Mouse (Mus musculus) retina, embryonic 14.5 days (tissue): ENCODE data around the gene Oaz1.

Experiments
- DNase-seq: peaks from one replicate; pipeline ENCODE4 v3.0.0-alpha.2; 2015; ENCODE audit warnings: low spot score

Gene Oaz1

GRCm38 (mm10) chr10:80826151-80827062 lies at the start of gene Oaz1:
Gene Oaz1 (plus strand): TSS chr10:80826656.
- peak; percentile 100 for DNase-seq

DNA sequence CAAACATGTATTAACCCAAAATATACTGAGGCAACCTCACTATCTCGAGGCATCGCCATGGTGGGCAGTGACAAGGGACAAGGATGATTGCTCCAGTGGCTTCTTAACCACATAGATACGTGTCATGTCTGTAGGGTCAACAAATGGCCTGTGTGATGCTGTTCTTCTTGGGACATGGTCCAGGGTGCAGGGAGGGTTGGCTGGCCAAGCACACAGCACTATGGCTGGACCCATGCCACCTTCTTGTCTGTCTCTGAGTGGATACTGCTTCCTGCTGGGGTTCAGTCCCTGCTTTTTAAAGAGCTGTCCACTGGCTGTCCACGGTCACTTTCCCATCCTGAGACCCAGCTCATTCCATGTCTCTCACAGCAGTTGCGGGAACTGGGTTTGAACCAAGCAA lies 49.3 kb upstream of the Oaz1 start:
- no peak for DNase-seq

DNA sequence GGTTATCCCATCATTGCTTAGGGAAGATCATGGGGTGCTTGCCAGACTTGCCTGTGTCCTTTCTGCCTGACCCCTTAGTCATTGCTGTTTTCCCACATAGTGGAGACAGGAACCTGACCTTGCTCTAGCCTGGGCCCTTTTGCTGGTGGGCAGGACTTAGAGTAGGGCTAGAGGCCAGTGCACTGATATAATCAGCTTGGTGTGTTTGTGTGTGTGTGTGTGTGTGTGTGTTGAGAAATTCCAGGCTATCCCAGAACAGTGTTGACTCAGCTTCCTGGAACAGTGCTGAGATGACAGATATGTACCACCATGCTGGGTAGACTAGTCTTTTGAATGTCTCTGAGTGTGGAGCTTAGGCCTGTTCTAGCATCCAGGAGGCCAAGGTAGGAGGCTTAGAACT lies 46.9 kb upstream of the Oaz1 start:
- no peak for DNase-seq

DNA sequence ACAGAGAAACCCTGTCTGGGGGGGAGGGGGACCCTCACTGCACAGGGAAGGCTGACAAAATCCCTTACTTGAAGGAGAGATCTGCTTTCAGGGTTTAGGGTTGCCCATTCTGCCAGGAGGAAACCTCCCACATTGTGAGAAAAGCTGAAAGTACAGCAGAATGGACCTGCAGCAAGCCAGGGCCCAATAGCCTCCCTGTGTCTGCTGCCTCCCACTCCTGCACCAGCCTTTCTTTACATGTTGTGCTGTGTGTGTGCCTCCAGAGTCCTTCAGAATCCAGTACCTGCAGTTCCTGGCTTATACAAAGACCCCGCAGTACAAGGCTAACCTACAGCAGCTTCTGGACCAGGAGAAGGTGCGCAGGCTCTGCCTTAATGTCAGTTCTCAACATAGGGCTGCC lies 42.2 kb upstream of the Oaz1 start:
- DNase-seq = no peak

DNA sequence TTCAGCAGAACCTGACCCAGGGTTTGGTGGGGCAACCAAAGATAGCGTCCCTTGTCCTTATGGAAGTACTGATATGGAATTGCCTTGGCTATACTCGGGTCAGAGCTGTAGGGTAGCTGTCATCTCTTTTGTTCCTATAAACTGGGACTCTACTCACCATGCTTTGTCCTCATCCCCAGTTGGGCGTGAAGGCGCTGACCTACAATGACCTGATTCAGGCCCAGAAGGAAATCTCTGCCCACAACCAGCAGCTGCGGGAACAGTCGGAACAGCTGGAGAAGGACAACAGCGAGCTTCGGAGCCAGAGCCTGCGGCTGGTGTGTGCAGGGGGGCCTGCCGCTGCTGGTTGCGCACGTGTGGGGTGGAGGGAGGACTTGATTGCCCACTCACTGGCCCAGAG lies 41.6 kb upstream of the Oaz1 start:
- peak; percentile 11 for DNase-seq

GRCm38 (mm10) chr10:80785963-80786362 lies 40.5 kb upstream of the Oaz1 start:
- no peak for DNase-seq

DNA sequence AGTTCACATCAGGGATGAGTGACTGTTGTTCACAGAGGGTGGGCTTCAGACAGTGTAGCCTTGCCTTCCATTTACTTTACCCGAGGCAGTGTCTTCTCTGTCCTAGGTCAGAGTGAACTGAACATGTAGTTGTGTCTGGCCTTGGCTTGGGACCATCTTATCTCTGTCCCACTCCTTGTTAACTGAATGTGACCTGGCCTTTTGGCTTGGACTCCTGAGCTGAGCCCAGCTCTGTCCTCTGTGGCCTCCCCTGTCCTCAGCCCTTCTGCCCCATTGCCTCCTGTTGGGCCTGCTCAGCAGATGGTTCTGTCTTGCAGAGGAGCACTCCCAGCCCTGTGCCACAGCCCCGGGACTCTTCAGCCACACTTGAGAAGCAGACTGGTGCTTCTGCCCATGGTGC lies 38.9 kb upstream of the Oaz1 start:
- no peak for DNase-seq

- no peak for DNase-seq
These were observed 35.6 kb upstream of the Oaz1 start for GRCm38 (mm10) chr10:80790761-80791404.

DNA sequence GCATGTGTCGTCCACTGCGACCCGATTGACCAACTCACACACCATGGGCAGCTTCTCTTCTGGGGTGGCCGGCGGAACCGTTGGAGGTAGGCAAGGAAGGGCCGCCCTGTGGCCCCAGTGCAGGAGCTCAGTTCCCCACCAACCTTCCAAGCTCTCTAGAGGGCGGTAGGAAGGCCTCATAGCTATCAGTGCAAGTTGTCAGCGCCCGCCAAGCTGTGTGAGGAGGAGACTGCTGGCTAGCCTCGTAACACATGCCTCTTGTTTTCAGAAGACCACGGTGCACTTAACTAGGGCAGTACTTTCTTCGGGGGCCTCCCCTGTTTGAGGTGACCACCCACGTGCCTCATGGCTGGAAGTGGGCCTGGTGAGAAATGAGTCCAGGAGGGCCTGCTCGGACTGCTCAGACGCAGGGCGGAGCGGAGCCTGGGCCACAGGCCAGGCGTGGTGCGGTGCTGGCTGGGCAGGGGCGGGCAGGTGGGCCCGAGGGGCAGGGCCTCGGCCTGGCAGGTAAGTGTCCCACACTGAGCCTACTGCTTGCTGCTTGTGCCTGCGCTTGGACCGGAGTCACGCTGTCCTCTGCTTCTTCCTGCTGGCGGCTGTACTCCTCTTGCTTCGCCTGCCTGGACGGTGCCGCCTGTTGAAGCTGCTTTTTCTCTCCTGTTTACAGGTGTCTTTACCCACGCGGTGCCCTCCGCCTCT lies 34.8 kb upstream of the Oaz1 start:
- DNase-seq = no peak

- no peak for DNase-seq
These were observed 34.1 kb upstream of the Oaz1 start for GRCm38 (mm10) chr10:80792175-80793032.

GRCm38 (mm10) chr10:80793033-80793784 lies 33.2 kb upstream of the Oaz1 start:
- DNase-seq = no peak

DNA sequence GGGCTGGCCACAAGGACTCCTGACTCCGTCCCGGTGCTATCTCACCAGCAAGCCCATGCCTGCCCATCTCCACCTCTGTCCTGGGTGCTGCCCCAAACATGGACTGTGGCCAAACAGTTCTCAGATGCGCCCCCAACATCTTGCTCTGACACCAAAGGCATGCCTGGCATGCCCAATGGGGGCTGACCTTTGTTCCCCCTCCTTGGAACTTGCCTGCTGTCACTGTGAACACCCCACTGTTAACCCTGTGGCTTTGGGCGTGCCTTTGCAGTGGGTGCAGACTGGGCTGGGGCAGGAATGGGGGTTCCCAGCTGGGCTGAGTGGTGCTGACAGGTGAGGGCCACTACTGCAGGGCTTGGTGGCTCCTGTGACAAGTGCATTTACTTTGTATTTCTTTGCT lies 32.7 kb upstream of the Oaz1 start:
- no peak for DNase-seq

- no peak for DNase-seq
These were observed 31.7 kb upstream of the Oaz1 start for GRCm38 (mm10) chr10:80794750-80795149.

DNA sequence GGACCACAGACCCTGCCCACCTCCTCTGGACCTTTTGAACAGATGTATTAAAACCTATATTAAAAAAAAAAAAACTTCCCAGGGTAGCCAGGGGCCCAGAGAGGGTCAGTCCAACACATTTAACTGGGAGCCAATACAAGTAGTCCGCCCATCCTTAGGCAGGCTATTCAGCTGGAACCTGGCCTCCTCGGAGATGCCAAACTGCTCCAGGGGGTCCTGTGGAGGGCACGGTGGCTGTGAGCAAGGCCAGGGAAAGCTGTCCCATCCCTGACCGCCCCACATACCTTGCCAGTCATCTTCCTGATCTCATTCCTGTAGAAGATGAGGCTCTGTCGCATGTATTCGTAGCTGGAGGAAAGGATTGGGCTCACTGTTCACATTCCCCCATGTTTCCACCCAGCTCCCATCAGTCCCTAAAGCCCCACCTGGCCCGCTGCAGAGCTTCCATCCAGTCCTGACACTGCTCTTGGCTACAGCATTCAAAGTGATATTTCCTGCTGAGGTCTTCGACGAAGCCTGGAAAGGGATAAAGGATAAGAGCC lies 30.1 kb upstream of the Oaz1 start:
- DNase-seq = no peak

GRCm38 (mm10) chr10:80797186-80798149 lies 29.0 kb upstream of the Oaz1 start:
- no peak for DNase-seq

- peak; percentile 98 for DNase-seq
These were observed 28.1 kb upstream of the Oaz1 start, which contains the start of the genes Sf3a2 and Plekhj1 for GRCm38 (mm10) chr10:80798150-80799006. Gene Sf3a2 (plus strand): TSS chr10:80798198. Gene Plekhj1 (minus strand): TSS chr10:80798626.

DNA sequence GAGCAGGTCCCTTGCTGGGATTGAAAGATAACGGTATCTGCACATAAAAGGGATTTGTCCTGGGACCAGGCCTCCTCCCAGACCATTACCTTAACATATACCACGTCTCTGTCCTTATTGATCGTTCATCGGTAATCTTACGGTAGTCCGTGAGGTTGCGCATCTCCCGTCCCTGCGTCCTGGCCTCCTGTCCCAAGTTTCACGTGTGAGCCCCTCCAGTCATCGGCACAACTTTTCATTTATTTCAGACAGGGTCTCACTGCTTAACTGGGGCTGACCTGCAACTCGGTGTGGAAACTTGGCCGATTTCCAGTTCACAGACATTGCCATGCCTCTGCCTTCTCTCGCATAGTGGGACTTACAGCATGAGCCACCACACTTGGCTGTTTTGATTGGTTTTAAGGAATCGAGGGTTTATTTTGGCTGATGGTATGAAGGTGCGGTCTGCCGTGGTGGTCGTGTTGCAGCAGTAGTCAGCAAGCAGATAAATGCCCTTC lies 27.3 kb upstream of the Oaz1 start:
- DNase-seq = no peak

GRCm38 (mm10) chr10:80802204-80802912 lies 24.1 kb upstream of the Oaz1 start:
- DNase-seq = no peak
